ENCODE assay signal across 17 mouse cellular contexts in the genomic region with DNA sequence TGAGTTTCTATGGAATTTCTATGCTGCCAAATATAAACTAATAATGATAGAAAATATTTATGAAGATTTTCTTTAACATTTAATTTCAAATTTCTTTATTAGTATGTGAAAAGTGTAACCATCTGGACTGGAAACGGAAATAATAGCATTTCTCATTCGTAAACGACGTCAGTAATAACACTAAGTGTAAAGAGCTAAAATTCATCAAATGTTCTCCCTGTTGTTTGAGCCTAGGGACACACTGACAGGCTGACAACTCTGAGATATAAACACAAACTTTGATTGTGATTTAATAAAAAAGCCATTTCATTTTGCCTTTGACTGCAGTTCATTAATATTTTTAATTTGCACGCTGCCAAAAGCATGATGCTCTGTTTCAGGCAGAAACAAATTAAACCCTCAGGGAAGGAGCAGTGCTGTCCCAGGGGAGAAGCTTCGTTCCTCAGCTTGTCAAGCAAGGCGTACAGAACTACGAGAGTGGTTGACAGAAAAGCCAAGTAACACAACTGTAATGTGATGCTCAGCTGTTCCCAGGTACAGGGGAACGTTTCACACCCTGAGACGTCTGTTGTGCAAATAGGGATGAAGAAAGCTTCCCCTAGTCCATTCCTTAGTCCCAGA.
A peak's percentile ranks its signal among the peaks of the same experiment; 100 is the strongest.
DNase-seq lines count a peak whose midpoint lies in the region; ATAC-seq and TF ChIP-seq lines count a peak whose summit lies in the region.
"Had no signal": no experiment of that assay in that cellular context is flagged by ENCODE, and none has a peak within 500 bp of the region (broad histone marks: within the 10 kb centered on the region; RNA-seq: fewer than 3 reads in every experiment).

No protein-coding gene starts in this region.

- H3K4me3 ChIP-seq in hindbrain, embryonic 14.5 days (replicated peaks; ENCODE audit: low read length): no peak overlapping the region
- H3K4me3 ChIP-seq in midbrain, embryonic 16.5 days (ENCODE audit: low read depth, low read length): no peak overlapping the region
- H3K4me3 ChIP-seq: heart, embryonic 10.5 days; limb, embryonic 10.5 days; liver, embryonic 12.5 days; lung, embryonic 15.5 days had no signal

- H3K27me3 ChIP-seq in hindbrain, embryonic 14.5 days (ENCODE audit: control insufficient read depth, insufficient read depth, low read length): no peaks in the 10 kb centered on the region
- no peaks in the 10 kb centered on the region for H3K27me3 ChIP-seq in midbrain, embryonic 16.5 days (ENCODE audit: control insufficient read depth, insufficient read depth, low read depth, low read length)
- H3K27me3 ChIP-seq: liver, embryonic 12.5 days; lung, embryonic 15.5 days had no signal

- no peaks in the 10 kb centered on the region for H3K9me3 ChIP-seq in hindbrain, embryonic 14.5 days (ENCODE audit: control insufficient read depth, low read length)
- peaks cover 2% of the 10 kb centered on the region; the same call in 1 of the 2 replicates for H3K9me3 ChIP-seq in midbrain, embryonic 16.5 days (replicated peaks; ENCODE audit: control insufficient read depth, low read length, poor library complexity, severe bottlenecking)
- H3K9me3 ChIP-seq: heart, embryonic 10.5 days; limb, embryonic 10.5 days; liver, embryonic 12.5 days; lung, embryonic 15.5 days had no signal

- H3K27ac ChIP-seq in hindbrain, embryonic 14.5 days: no peak overlapping the region
- no peak overlapping the region for H3K27ac ChIP-seq in midbrain, embryonic 16.5 days (ENCODE audit: low read length)
- H3K27ac ChIP-seq: heart, embryonic 10.5 days; limb, embryonic 10.5 days; liver, embryonic 12.5 days; lung, embryonic 15.5 days had no signal

- 19% methylated on average over 10 of the region's 10 CpGs for WGBS in hindbrain, embryonic 14.5 days
- WGBS in midbrain, embryonic 16.5 days: 33% methylated on average over 10 of the region's 10 CpGs

- H3K9ac ChIP-seq in hindbrain, embryonic 14.5 days: no peak overlapping the region
- no peak overlapping the region for H3K9ac ChIP-seq in midbrain, embryonic 16.5 days (ENCODE audit: low read depth, low read length)
- H3K9ac ChIP-seq: liver, embryonic 12.5 days; lung, embryonic 15.5 days had no signal

- peak; percentile 5 for DNase-seq in R1 (ENCODE audit: low read depth, low spot score)
- DNase-seq in brain, embryonic 14.5 days (ENCODE audit: low read depth): peak; percentile 85
- DNase-seq in hindbrain, embryonic 14.5 days (ENCODE audit: low spot score): peak; percentile 42
- no peak for DNase-seq in kidney, adult 18-20 months
- DNase-seq in urinary bladder, postnatal 25 days (ENCODE audit: low spot score): no peak
- DNase-seq in spleen, postnatal 4 days (ENCODE audit: low spot score in 2 of 2): no peak
- DNase-seq: adrenal gland, postnatal 10 days; cerebellum, postnatal 14 days; gastrocnemius, postnatal 14 days; heart, postnatal 14 days; kidney, postnatal 25 days had no signal

- no peak; the same call in 1 of the 2 replicates for ATAC-seq in hindbrain, embryonic 14.5 days (ENCODE audit: low FRiP score)
- peak; percentile 84 for ATAC-seq in midbrain, embryonic 16.5 days
- ATAC-seq: intestine, postnatal 0 days; liver, embryonic 12.5 days had no signal

- TF ChIP-seq CTCF in brain, embryonic 14.5 days (IDR thresholded peaks at IDR 0.05; ENCODE audit: borderline replicate concordance, extremely low read depth, insufficient read depth, insufficient read length): no peak

- no peak for TF ChIP-seq POLR2A in brain, embryonic 14.5 days (IDR thresholded peaks at IDR 0.05; ENCODE audit: borderline replicate concordance, extremely low read depth, insufficient read depth, insufficient read length, poor library complexity, severe bottlenecking)

- no peaks in the 10 kb centered on the region for H3K36me3 ChIP-seq in hindbrain, embryonic 14.5 days (replicated peaks; ENCODE audit: control insufficient read depth, insufficient read depth)
- H3K36me3 ChIP-seq in midbrain, embryonic 16.5 days (ENCODE audit: control insufficient read depth, insufficient read depth, low read length): no peaks in the 10 kb centered on the region
- H3K36me3 ChIP-seq: heart, embryonic 10.5 days; limb, embryonic 10.5 days; liver, embryonic 12.5 days; lung, embryonic 15.5 days had no signal

- H3K4me2 ChIP-seq in hindbrain, embryonic 14.5 days (replicated peaks): no peak overlapping the region
- H3K4me2 ChIP-seq in midbrain, embryonic 16.5 days (ENCODE audit: low read length): peak overlapping the region; percentile 28; the same call in 1 of the 2 replicates
- H3K4me2 ChIP-seq: liver, embryonic 12.5 days; lung, embryonic 15.5 days had no signal

- 0 out of 2 replicates have a peak, but pooled peaks cover 4% of the 10 kb centered on the region for H3K4me1 ChIP-seq in hindbrain, embryonic 14.5 days (replicated peaks; ENCODE audit: control insufficient read depth, insufficient read depth, low read length)
- H3K4me1 ChIP-seq in midbrain, embryonic 16.5 days (ENCODE audit: control insufficient read depth, insufficient read depth, low read length): peaks cover 3% of the 10 kb centered on the region
- H3K4me1 ChIP-seq: heart, embryonic 10.5 days; limb, embryonic 10.5 days; liver, embryonic 12.5 days; lung, embryonic 15.5 days had no signal

Comparison
In these comparisons a context has a peak if more than half of its experiments do, and no peak if none do; other contexts are left out.
1. DNase-seq: peak in R1 (single experiment), brain, embryonic 14.5 days (single experiment) and hindbrain, embryonic 14.5 days (single experiment); none in kidney, adult 18-20 months (single experiment), urinary bladder, postnatal 25 days (single experiment) and spleen, postnatal 4 days (0 of 2).